Mouse (Mus musculus) stomach, postnatal 0 days (tissue): ENCODE results near the gene Zfp637.

ENCODE experiments used
- CTCF ChIP-seq: IDR thresholded peaks from 2 replicates; pipeline ENCODE4 v1.5.1; 2016; ENCODE audit warnings: antibody characterized with exemption, low read depth, mild to moderate bottlenecking, moderate library complexity
- EP300 ChIP-seq: optimal IDR thresholded peaks from 2 replicates; pipeline ENCODE3; 2016; ENCODE audit warnings: antibody characterized with exemption

GRCm38 (mm10) chr6:117880394-117880838, 39.4 kb downstream of the Zfp637 start:
- TF ChIP-seq EP300 (no peak), CTCF (no peak)
